Comparison of ENCODE assay signal across 19 mouse cellular contexts in the genomic region with DNA sequence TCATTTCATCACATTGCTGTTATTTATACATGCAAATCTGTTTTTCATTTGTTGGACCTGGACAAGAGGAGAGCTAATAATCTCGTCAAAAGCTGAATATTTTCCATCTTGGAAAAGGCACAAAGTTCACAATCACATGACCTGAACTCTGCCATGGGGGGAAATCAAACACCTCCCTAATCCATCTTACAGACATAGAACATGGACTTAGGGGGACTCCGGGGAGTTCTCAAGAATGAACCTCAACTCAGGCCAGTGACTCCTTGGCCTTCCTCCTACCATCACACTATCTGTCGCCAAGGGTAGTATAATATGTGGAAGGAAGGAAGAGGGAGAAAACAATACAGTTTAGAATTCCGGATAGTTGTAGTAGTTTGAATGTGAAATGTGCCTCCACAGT.
"Had no signal": no experiment of that assay in that cellular context is flagged by ENCODE, and none has a peak within 500 bp of the region (broad histone marks: within the 10 kb centered on the region; RNA-seq: fewer than 3 reads in every experiment).

No protein-coding gene starts in this region.

- H3K27ac ChIP-seq: limb, embryonic 13.5 days; liver, embryonic 13.5 days; macrophage; midbrain, embryonic 12.5 days; midbrain, embryonic 15.5 days; neural tube, embryonic 12.5 days; neural tube, embryonic 15.5 days; stomach, embryonic 15.5 days had no signal

- H3K4me3 ChIP-seq: limb, embryonic 13.5 days; liver, embryonic 13.5 days; midbrain, embryonic 12.5 days; midbrain, embryonic 15.5 days; neural tube, embryonic 12.5 days; neural tube, embryonic 15.5 days; stomach, embryonic 15.5 days had no signal

- H3K36me3 ChIP-seq: limb, embryonic 13.5 days; liver, embryonic 13.5 days; midbrain, embryonic 12.5 days; midbrain, embryonic 15.5 days; neural tube, embryonic 12.5 days; neural tube, embryonic 15.5 days; stomach, embryonic 15.5 days had no signal

- H3K4me1 ChIP-seq: liver, embryonic 13.5 days; midbrain, embryonic 12.5 days; midbrain, embryonic 15.5 days; neural tube, embryonic 12.5 days; neural tube, embryonic 15.5 days; stomach, embryonic 15.5 days had no signal

- ATAC-seq: midbrain, embryonic 15.5 days had no signal

- H3K4me2 ChIP-seq: limb, embryonic 13.5 days; liver, embryonic 13.5 days; midbrain, embryonic 12.5 days; midbrain, embryonic 15.5 days; neural tube, embryonic 12.5 days; neural tube, embryonic 15.5 days; stomach, embryonic 15.5 days had no signal

- H3K9ac ChIP-seq: limb, embryonic 13.5 days; liver, embryonic 13.5 days; midbrain, embryonic 12.5 days; midbrain, embryonic 15.5 days; neural tube, embryonic 12.5 days; neural tube, embryonic 15.5 days; stomach, embryonic 15.5 days had no signal

- H3K9me3 ChIP-seq: limb, embryonic 13.5 days; liver, embryonic 13.5 days; midbrain, embryonic 12.5 days; midbrain, embryonic 15.5 days; neural tube, embryonic 12.5 days; neural tube, embryonic 15.5 days; stomach, embryonic 15.5 days had no signal

- H3K27me3 ChIP-seq: limb, embryonic 13.5 days; liver, embryonic 13.5 days; midbrain, embryonic 12.5 days; midbrain, embryonic 15.5 days; neural tube, embryonic 12.5 days; neural tube, embryonic 15.5 days; stomach, embryonic 15.5 days had no signal

- DNase-seq: kidney, adult 8-10 months; kidney, postnatal 14 days; kidney, postnatal 4 days; left cerebral cortex, postnatal 4 days; liver, embryonic 13.5 days; lung, adult 2 months; lung, postnatal 14 days; right cerebral cortex, adult 18-20 months; right cerebral cortex, postnatal 14 days; right cerebral cortex, postnatal 4 days; spleen, adult 18-20 months; thymus, postnatal 25 days had no signal
